Mouse (Mus musculus) midbrain, embryonic 16.5 days (tissue): ENCODE measurements around the gene Camta1. TPM values are rescaled to one million over a fixed set of nuclear protein-coding genes. Genes with fewer than 3 reads are reported as not detected.
A peak's percentile ranks its signal among the peaks of the same experiment; 100 is the strongest.

Source experiments
- ATAC-seq: fragments of 200-750 bp; cut with Nextera tagmentation; 2 replicates; pipeline ENCODE4 v1.8.0; 2017; ENCODE audit warnings: moderate TSS enrichment
- H3K27ac ChIP-seq: fragments of 300-500 bp; sonication (generic); 2 replicates; pipeline ENCODE4 v1.5.1; 2014; ENCODE audit warnings: mild to moderate bottlenecking, low read length, mixed read lengths
- H3K27me3 ChIP-seq: fragments of 300-500 bp; sonication (generic); 2 replicates; pipeline ENCODE4 v1.6.1; 2014; ENCODE audit warnings: low read depth, low read length, mixed read lengths; ENCODE audit not compliant: control insufficient read depth, insufficient read depth
- H3K36me3 ChIP-seq: fragments of 300-500 bp; sonication (generic); 2 replicates; pipeline ENCODE4 v1.6.1; 2014; ENCODE audit warnings: mild to moderate bottlenecking, low read length, moderate library complexity, mixed read lengths; ENCODE audit not compliant: control insufficient read depth, insufficient read depth
- H3K4me1 ChIP-seq: fragments of 300-500 bp; sonication (generic); 2 replicates; pipeline ENCODE4 v1.6.1; 2014; ENCODE audit warnings: mild to moderate bottlenecking, low read length, mixed read lengths; ENCODE audit not compliant: control insufficient read depth, insufficient read depth
- H3K4me2 ChIP-seq: fragments of 300-500 bp; sonication (generic); 2 replicates; pipeline ENCODE4 v1.6.1; 2014; ENCODE audit warnings: mild to moderate bottlenecking, low read length, mixed read lengths
- H3K4me3 ChIP-seq: fragments of 300-500 bp; sonication (generic); 2 replicates; pipeline ENCODE4 v1.5.1; 2014; ENCODE audit warnings: low read depth, mild to moderate bottlenecking, low read length, moderate library complexity, mixed read lengths
- H3K9ac ChIP-seq: fragments of 300-500 bp; sonication (generic); 2 replicates; pipeline ENCODE4 v1.6.1; 2014; ENCODE audit warnings: low read depth, low read length, mixed read lengths
- H3K9me3 ChIP-seq: fragments of 300-500 bp; sonication (generic); replicated peaks from 2 replicates; pipeline ENCODE4 v1.6.1; 2014; ENCODE audit warnings: mild to moderate bottlenecking, low read length, mixed read lengths; ENCODE audit not compliant: control insufficient read depth, poor library complexity, severe bottlenecking
- WGBS: fragments of 180-500 bp; shearing (Covaris S2); extraction: QIAGEN DNeasy Blood & Tissue Kit; methylation state at CpG from one replicate; pipeline ENCODE4 v1.1.7; 2014; 5-methylcytosine and 5-hydroxymethylcytosine counted together
- polyA plus RNA-seq: library from polyadenylated mRNA; unstranded; fragments of >200 nt; fragmentation: Nextera tagmentation; extraction: Ambion mirVana; gene quantifications from 2 replicates; pipeline ENCODE4 v1.2.1, GENCODE M21; 2015

The Camta1 gene
- polyA plus RNA-seq, 1 experiment from 2014 or later = 159 TPM

- Histone ChIP-seq H3K4me2 (no peak overlapping the region), H3K9ac (no peak overlapping the region), H3K9me3 (no peaks in the 10 kb centered on the region), H3K4me3 (no peak overlapping the region), H3K36me3 (no peaks in the 10 kb centered on the region), H3K27me3 (no peaks in the 10 kb centered on the region), H3K4me1 (peaks cover 27% of the 10 kb centered on the region), H3K27ac (no peak overlapping the region)
- 43% methylated on average over 20 of the region's 20 CpGs for WGBS
- ATAC-seq = no peak
These were observed 120.2 kb downstream of the Camta1 start for GRCm38 (mm10) chr4:151741249-151742137.

GRCm38 (mm10) chr4:151739348-151739956 is 122.2 kb downstream of the Camta1 start:
- Histone ChIP-seq H3K27ac (no peak overlapping the region), H3K4me1 (peaks cover 25% of the 10 kb centered on the region), H3K9ac (no peak overlapping the region), H3K9me3 (no peaks in the 10 kb centered on the region), H3K36me3 (no peaks in the 10 kb centered on the region), H3K4me2 (no peak overlapping the region), H3K27me3 (no peaks in the 10 kb centered on the region), H3K4me3 (no peak overlapping the region)
- peak; percentile 26; the same call in 1 of the 2 replicates for ATAC-seq
- WGBS = 84% methylated on average over 12 of the region's 12 CpGs

GRCm38 (mm10) chr4:151738875-151739274 is 122.8 kb downstream of the Camta1 start:
- 0 out of 2 replicates have a peak overlapping the region, but pooled peaks have one; percentile 48 for H3K27ac ChIP-seq
- H3K9me3 ChIP-seq = no peaks in the 10 kb centered on the region
- no peaks in the 10 kb centered on the region for H3K36me3 ChIP-seq
- 57% methylated on average over 11 of the region's 11 CpGs for WGBS
- H3K27me3 ChIP-seq = no peaks in the 10 kb centered on the region
- no peak overlapping the region; the same call in 1 of the 2 replicates for H3K9ac ChIP-seq
- H3K4me3 ChIP-seq = no peak overlapping the region
- H3K4me2 ChIP-seq = no peak overlapping the region
- ATAC-seq = no peak
- peaks cover 25% of the 10 kb centered on the region for H3K4me1 ChIP-seq

GRCm38 (mm10) chr4:151738280-151738679 is 123.4 kb downstream of the Camta1 start:
- WGBS = 69% methylated on average over 5 of the region's 5 CpGs
- no peak overlapping the region for H3K27ac ChIP-seq
- no peak overlapping the region for H3K9ac ChIP-seq
- no peaks in the 10 kb centered on the region for H3K27me3 ChIP-seq
- no peak overlapping the region for H3K4me2 ChIP-seq
- H3K9me3 ChIP-seq = no peaks in the 10 kb centered on the region
- peaks cover 25% of the 10 kb centered on the region for H3K4me1 ChIP-seq
- no peak for ATAC-seq
- H3K4me3 ChIP-seq = no peak overlapping the region
- H3K36me3 ChIP-seq = no peaks in the 10 kb centered on the region

GRCm38 (mm10) chr4:151732668-151733067 is 129.0 kb downstream of the Camta1 start:
- WGBS = 70% methylated on average over 10 of the region's 10 CpGs
- H3K4me2 ChIP-seq = no peak overlapping the region
- H3K9me3 ChIP-seq = no peaks in the 10 kb centered on the region
- no peak overlapping the region for H3K9ac ChIP-seq
- H3K36me3 ChIP-seq = no peaks in the 10 kb centered on the region
- no peak overlapping the region for H3K4me3 ChIP-seq
- H3K4me1 ChIP-seq = no peaks in the 10 kb centered on the region
- no peak overlapping the region for H3K27ac ChIP-seq
- no peak for ATAC-seq
- H3K27me3 ChIP-seq = no peaks in the 10 kb centered on the region

GRCm38 (mm10) chr4:151730037-151730759 is 131.5 kb downstream of the Camta1 start:
- Histone ChIP-seq H3K4me1 (no peaks in the 10 kb centered on the region), H3K27me3 (no peaks in the 10 kb centered on the region), H3K27ac (no peak overlapping the region), H3K4me2 (no peak overlapping the region), H3K9ac (no peak overlapping the region), H3K36me3 (no peaks in the 10 kb centered on the region), H3K9me3 (no peaks in the 10 kb centered on the region), H3K4me3 (no peak overlapping the region)
- WGBS = 84% methylated on average over 4 of the region's 4 CpGs
- ATAC-seq = no peak

GRCm38 (mm10) chr4:151729116-151729515 is 132.6 kb downstream of the Camta1 start:
- Histone ChIP-seq H3K9me3 (no peaks in the 10 kb centered on the region), H3K27ac (no peak overlapping the region), H3K4me1 (no peaks in the 10 kb centered on the region), H3K4me3 (no peak overlapping the region), H3K4me2 (no peak overlapping the region), H3K27me3 (no peaks in the 10 kb centered on the region), H3K36me3 (no peaks in the 10 kb centered on the region), H3K9ac (no peak overlapping the region)
- ATAC-seq = no peak
- WGBS = 85% methylated on average over 4 of the region's 4 CpGs

- WGBS = 74% methylated on average over 11 of the region's 11 CpGs
- no peak overlapping the region for H3K4me3 ChIP-seq
- H3K4me1 ChIP-seq = no peaks in the 10 kb centered on the region
- no peak for ATAC-seq
- no peak overlapping the region for H3K27ac ChIP-seq
- H3K9ac ChIP-seq = no peak overlapping the region
- no peaks in the 10 kb centered on the region for H3K36me3 ChIP-seq
- H3K9me3 ChIP-seq = no peaks in the 10 kb centered on the region
- H3K27me3 ChIP-seq = no peaks in the 10 kb centered on the region
- no peak overlapping the region for H3K4me2 ChIP-seq
These were observed 133.1 kb downstream of the Camta1 start for GRCm38 (mm10) chr4:151728391-151729065.
